Mouse (Mus musculus) heart, embryonic 10.5 days (tissue): ENCODE results near the gene Pcyt2. TPM values are rescaled to one million over a fixed set of nuclear protein-coding genes. Genes with fewer than 3 reads are reported as not detected.

ENCODE experiments used
- DNase-seq: peaks from one replicate; pipeline ENCODE4 v3.0.0-alpha.2; 2017; ENCODE audit warnings: low spot score
- H3K27ac ChIP-seq: fragments of 300-500 bp; sonication (generic); 2 replicates; pipeline ENCODE4 v1.5.1; 2016; ENCODE audit warnings: mild to moderate bottlenecking
- H3K27me3 ChIP-seq: fragments of 300-500 bp; sonication (generic); 2 replicates; pipeline ENCODE4 v1.6.1; 2016; ENCODE audit warnings: mild to moderate bottlenecking; ENCODE audit not compliant: poor library complexity, insufficient read depth, severe bottlenecking
- H3K36me3 ChIP-seq: fragments of 300-500 bp; sonication (generic); 2 replicates; pipeline ENCODE4 v1.6.1; 2016; ENCODE audit warnings: mild to moderate bottlenecking, moderate library complexity
- H3K4me1 ChIP-seq: fragments of 300-500 bp; sonication (generic); 2 replicates; pipeline ENCODE4 v1.6.1; 2016; ENCODE audit warnings: mild to moderate bottlenecking
- H3K4me3 ChIP-seq: fragments of 300-500 bp; sonication (generic); 2 replicates; pipeline ENCODE4 v1.5.1; 2016; ENCODE audit warnings: mild to moderate bottlenecking, moderate library complexity
- H3K9me3 ChIP-seq: fragments of 300-500 bp; sonication (generic); 2 replicates; pipeline ENCODE4 v1.6.1; 2016; ENCODE audit warnings: mild to moderate bottlenecking, moderate library complexity
- WGBS: fragments of 180-500 bp; shearing (Covaris S2); methylation state at CpG from one replicate; pipeline ENCODE4 v1.1.7; 2016; 5-methylcytosine and 5-hydroxymethylcytosine counted together
- polyA plus RNA-seq: library from polyadenylated mRNA; unstranded; fragments of >200 nt; fragmentation: Nextera tagmentation; extraction: Ambion mirVana; gene quantifications from 2 replicates; pipeline ENCODE4 v1.2.1, GENCODE M21; 2016

The Pcyt2 gene
- polyA plus RNA-seq, 1 experiment from 2014 or later = 130 TPM

DNA sequence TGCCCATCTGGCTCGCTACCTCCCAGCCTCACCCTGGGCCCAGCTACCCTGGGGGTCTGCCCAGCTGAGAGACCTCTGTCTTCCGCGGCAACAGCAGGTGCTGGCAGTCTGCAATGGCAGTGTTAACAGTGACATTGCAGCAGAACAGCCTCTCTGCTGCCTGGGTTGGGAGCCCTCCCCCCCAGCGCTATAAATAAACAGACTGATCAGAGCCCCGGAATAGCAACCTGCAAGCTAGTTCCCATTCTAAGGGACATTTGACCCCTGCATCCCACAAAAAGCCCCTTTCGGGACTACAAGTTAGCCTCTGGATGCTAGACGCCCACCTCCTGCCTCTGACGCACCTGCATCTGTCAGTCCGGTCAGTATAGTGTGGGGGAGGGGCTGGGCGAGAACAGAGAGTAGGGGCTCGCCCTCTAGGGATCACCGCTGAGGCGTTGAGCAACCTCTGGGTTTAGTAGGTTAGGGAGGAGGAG is 30.3 kb upstream of the Pcyt2 start, which contains the start of gene Myadml2:
Myadml2 (minus strand) TSS at position 158 of the 476 bp plus-strand sequence.
- DNase-seq = no peak
- WGBS = 3% methylated on average over 13 of the region's 13 CpGs
- H3K9me3 ChIP-seq = no peaks in the 10 kb centered on the region
- peaks cover 8% of the 10 kb centered on the region; the same call in 1 of the 2 replicates for H3K27me3 ChIP-seq
- H3K4me1 ChIP-seq = peaks cover 26% of the 10 kb centered on the region
- peak within 1 kb of the TSS; percentile 88 for H3K27ac ChIP-seq
- H3K36me3 ChIP-seq = no peaks in the 10 kb centered on the region
- H3K4me3 ChIP-seq = peak within 1 kb of the TSS; percentile 57

- Histone ChIP-seq H3K27me3 (peaks cover 14% of the 10 kb centered on the region; the same call in 1 of the 2 replicates), H3K4me1 (peaks cover 34% of the 10 kb centered on the region), H3K36me3 (no peaks in the 10 kb centered on the region), H3K27ac (peak overlapping the region; percentile 88), H3K4me3 (peak overlapping the region; percentile 57), H3K9me3 (no peaks in the 10 kb centered on the region)
- WGBS = 66% methylated on average over 35 of the region's 35 CpGs
- DNase-seq = peak; percentile 75
These were observed 29.5 kb upstream of the Pcyt2 start for GRCm38 (mm10) chr11:120647047-120647830.

- H3K4me3 ChIP-seq = peak within 1 kb of the TSS; percentile 68
- DNase-seq = peak; percentile 98
- peak within 1 kb of the TSS; percentile 86 for H3K27ac ChIP-seq
- H3K9me3 ChIP-seq = no peaks in the 10 kb centered on the region
- no peaks in the 10 kb centered on the region for H3K36me3 ChIP-seq
- H3K4me1 ChIP-seq = peaks cover 46% of the 10 kb centered on the region
- peaks cover 27% of the 10 kb centered on the region for H3K27me3 ChIP-seq
- under 1% methylated on average over 15 of the region's 15 CpGs for WGBS
These were observed 25.9 kb upstream of the Pcyt2 start, which contains the start of gene Pycr1 for GRCm38 (mm10) chr11:120643601-120643987. Gene Pycr1 (minus strand): TSS chr11:120643769.

- peak overlapping the region; percentile 68 for H3K4me3 ChIP-seq
- DNase-seq = no peak
These were observed 25.3 kb upstream of the Pcyt2 start for GRCm38 (mm10) chr11:120642939-120643600.

DNA sequence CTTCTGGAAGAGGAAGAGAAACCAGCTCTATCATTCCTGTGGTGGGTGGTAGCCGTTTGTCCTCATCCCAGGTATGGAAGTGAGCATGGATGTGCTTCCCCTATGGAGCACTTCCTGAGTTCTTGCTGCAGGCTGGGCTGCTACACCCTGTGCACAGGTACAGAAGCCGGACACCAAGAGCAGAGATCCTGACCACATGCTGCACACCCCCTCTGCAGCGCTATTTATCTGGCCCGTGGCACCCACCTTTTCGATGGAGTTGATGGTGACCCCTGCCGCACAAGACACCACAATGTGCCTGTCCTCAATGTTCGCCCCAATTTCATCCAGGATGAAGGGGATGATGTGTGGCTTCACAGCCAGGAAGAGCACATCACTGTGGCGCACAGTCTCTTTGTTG is 24.1 kb upstream of the Pcyt2 start:
- peaks cover 31% of the 10 kb centered on the region for H3K4me1 ChIP-seq
- no peak for DNase-seq
- no peaks in the 10 kb centered on the region for H3K9me3 ChIP-seq
- no peaks in the 10 kb centered on the region for H3K36me3 ChIP-seq
- H3K4me3 ChIP-seq = no peak overlapping the region
- H3K27me3 ChIP-seq = peaks cover 23% of the 10 kb centered on the region
- 0 out of 2 replicates have a peak overlapping the region, but pooled peaks have one; percentile 0 for H3K27ac ChIP-seq
- WGBS = 87% methylated on average over 8 of the region's 8 CpGs

More at GRCm38 (mm10) chr11:120642939-120643600, 25.3 kb upstream of the Pcyt2 start:
- peak overlapping the region; percentile 86 for H3K27ac ChIP-seq
- WGBS = 4% methylated on average over 18 of the region's 18 CpGs
- no peaks in the 10 kb centered on the region for H3K36me3 ChIP-seq
- no peaks in the 10 kb centered on the region for H3K9me3 ChIP-seq
- peaks cover 43% of the 10 kb centered on the region for H3K4me1 ChIP-seq
- peaks cover 27% of the 10 kb centered on the region for H3K27me3 ChIP-seq

DNA sequence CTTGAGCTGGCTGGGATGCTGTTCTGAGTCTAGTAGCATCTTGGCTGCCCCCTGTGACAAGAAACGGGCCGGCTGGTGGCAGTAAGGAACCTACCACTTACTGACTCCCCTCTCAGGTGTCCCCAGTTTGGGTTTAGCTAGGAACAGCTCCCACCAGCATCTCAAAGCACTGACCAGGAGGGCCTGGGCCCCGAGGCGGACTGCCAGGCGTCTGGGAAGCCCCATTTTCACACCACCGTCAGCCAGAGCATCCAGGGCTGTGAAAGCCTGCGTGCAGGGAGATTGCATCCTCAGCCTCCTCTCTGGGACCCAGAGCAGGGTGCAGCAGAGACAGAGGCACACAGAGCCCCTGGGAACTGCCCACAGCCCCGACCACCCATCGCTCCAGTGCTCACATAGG is 23.5 kb upstream of the Pcyt2 start:
- H3K4me1 ChIP-seq = peaks cover 29% of the 10 kb centered on the region
- H3K9me3 ChIP-seq = no peaks in the 10 kb centered on the region
- H3K27me3 ChIP-seq = peaks cover 20% of the 10 kb centered on the region
- H3K27ac ChIP-seq = no peak overlapping the region
- no peaks in the 10 kb centered on the region for H3K36me3 ChIP-seq
- no peak for DNase-seq
- H3K4me3 ChIP-seq = no peak overlapping the region
- 56% methylated on average over 9 of the region's 9 CpGs for WGBS

- Histone ChIP-seq H3K27me3 (no peaks in the 10 kb centered on the region), H3K9me3 (no peaks in the 10 kb centered on the region), H3K4me3 (no peak overlapping the region), H3K36me3 (no peaks in the 10 kb centered on the region), H3K27ac (no peak overlapping the region), H3K4me1 (peaks cover 33% of the 10 kb centered on the region)
- 86% methylated on average over 5 of the region's 5 CpGs for WGBS
- no peak for DNase-seq
These were observed 17.1 kb upstream of the Pcyt2 start for GRCm38 (mm10) chr11:120634810-120635209.

DNA sequence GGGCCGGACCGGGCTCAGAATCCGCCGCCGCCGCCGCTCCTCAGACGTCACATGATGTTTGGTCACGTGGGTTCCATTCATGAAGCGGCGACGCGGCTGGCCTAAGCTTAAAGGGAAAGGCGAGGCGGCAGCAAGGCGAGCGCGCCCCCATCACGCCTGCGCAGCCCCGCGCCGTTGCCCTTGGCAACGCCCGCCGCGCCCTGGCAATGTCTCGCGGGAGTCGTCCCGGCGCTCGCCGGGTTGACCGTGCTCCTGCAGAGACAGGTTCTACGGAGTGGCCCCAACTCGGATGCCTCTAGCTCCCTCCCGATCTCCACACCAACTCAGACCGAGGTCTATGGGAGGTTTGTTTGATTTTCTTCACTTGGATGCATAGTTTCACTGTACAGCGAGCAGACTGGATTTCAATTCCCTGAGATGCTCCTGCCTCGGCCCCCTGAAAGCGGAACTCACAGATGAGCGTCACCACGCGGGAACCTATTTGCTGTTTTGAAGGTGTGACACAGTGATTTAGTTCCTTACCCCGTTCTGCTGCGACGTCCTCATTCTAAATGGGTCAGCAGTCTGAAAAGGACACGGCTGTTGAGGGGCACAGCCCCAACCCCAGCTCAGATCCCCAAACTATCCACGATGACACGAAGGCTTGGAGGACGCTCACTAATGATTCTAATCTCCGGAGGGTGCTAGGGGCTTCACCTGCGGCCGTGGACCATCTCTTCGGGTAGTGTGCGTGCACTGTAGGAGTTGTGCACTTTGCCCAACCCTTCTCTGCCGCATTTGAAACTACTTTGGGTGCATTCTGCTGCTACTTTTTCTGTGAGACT is 16.0 kb upstream of the Pcyt2 start, which contains the start of gene Mafg:
Mafg (minus strand) TSS at position 81 of the 824 bp plus-strand sequence.
- H3K4me3 ChIP-seq = peak within 1 kb of the TSS; percentile 99
- 10% methylated on average over 58 of the region's 58 CpGs for WGBS
- H3K27ac ChIP-seq = peak within 1 kb of the TSS; percentile 99
- peaks cover 9% of the 10 kb centered on the region for H3K36me3 ChIP-seq
- H3K9me3 ChIP-seq = no peaks in the 10 kb centered on the region
- peaks cover 44% of the 10 kb centered on the region for H3K4me1 ChIP-seq
- DNase-seq = peak; percentile 96
- H3K27me3 ChIP-seq = no peaks in the 10 kb centered on the region

- under 1% methylated on average over 116 of the region's 116 CpGs for WGBS
- H3K27ac ChIP-seq = peak overlapping the region; percentile 99
- peaks cover 46% of the 10 kb centered on the region for H3K4me1 ChIP-seq
- peak; percentile 93 for DNase-seq
- no peaks in the 10 kb centered on the region for H3K9me3 ChIP-seq
- peaks cover 12% of the 10 kb centered on the region for H3K36me3 ChIP-seq
- peak overlapping the region; percentile 99 for H3K4me3 ChIP-seq
- no peaks in the 10 kb centered on the region for H3K27me3 ChIP-seq
These were observed 15.1 kb upstream of the Pcyt2 start for GRCm38 (mm10) chr11:120632559-120633519.

DNA sequence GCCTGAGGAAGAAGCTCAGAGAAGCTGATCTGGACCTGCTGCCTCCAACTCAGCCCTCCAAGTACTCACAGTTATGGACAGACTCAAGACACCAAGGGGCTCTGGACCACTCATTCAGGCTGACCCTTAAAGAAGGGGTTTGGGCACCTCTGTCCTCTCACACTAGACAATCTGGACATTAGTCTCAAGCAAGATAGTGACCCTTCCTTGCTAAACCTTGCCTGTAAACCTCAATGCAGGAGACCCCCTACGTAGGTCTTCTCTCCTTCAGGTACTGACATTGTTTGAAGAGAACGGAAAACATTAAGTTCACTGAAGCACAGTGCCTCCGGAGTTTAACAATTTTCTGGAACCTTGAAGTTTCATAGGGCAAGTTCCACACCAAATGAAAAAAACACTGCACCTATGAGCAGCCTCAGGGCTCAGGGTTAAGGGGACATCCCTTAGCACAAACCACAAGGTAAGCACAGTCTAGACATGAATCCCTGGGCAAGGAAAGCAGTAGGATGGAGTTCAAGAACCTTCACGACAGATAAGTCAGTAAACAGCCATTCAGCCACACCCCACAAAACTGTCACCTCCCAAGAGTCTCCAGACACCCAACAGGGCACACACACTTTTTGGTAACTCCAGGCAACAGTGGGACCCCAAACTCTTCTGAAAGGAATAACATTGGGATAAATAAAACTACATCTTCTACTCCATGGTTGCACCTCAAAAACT is 14.2 kb upstream of the Pcyt2 start:
- Histone ChIP-seq H3K4me1 (peaks cover 46% of the 10 kb centered on the region), H3K27ac (peak overlapping the region; percentile 99), H3K4me3 (peak overlapping the region; percentile 99), H3K36me3 (peaks cover 22% of the 10 kb centered on the region), H3K9me3 (no peaks in the 10 kb centered on the region), H3K27me3 (no peaks in the 10 kb centered on the region)
- 57% methylated on average over 4 of the region's 4 CpGs for WGBS
- DNase-seq = no peak
